Mouse (Mus musculus): ENCODE measurements around the gene Gnl1. TPM values are rescaled to one million over a fixed set of nuclear protein-coding genes. Genes with fewer than 3 reads are reported as not detected.

The Gnl1 gene
- polyA plus RNA-seq, 2 experiments = 4.4 to 5.2 TPM

DNA sequence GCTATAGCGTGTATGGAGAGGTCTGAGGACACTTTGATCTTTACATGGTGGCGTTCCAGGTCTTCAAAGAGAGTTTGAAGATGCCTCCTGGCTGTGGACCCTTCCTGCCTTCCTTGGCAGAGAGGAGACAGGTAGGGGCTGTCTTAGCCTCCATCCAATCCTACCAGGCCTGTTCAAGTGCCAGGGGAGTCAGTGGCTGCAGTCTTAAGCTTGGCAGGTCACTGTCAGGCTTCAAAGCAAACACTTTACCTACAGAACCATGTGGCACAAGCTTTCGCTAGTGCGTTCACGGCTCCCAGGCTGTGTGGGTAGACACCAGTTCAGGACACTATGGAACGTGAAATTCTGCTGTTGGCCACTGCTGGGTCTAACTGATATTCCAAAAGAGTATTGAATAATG, 43.3 kb downstream of the Gnl1 start:
- Histone ChIP-seq H3K27me3 (ENCODE audit: control insufficient read depth, insufficient read depth, low read length) (no peaks in the 10 kb centered on the region), H3K9ac (replicated peaks) (no peak overlapping the region), H3K4me3 (ENCODE audit: insufficient read depth in 1 of 2, low read depth in 2 of 2, low read length in 2 of 2) (no peak overlapping the region), H3K27ac (no peak overlapping the region), H3K9me3 (ENCODE audit: control insufficient read depth, low read length) (no peaks in the 10 kb centered on the region), H3K36me3 (replicated peaks; ENCODE audit: control insufficient read depth, insufficient read depth, low read depth) (no peaks in the 10 kb centered on the region), H3K4me1 (replicated peaks; ENCODE audit: control insufficient read depth in 2 of 2, insufficient read depth in 2 of 2, low read length in 1 of 2) (peaks cover 29 to 40% of the 10 kb centered on the region in 2 experiments), H3K4me2 (ENCODE audit: low read depth) (no peak overlapping the region)
- no peak for TF ChIP-seq CTCF (IDR thresholded peaks at IDR 0.05; ENCODE audit: low read depth)
- TF ChIP-seq EP300 (IDR thresholded peaks at IDR 0.05; ENCODE audit: low read depth) = no peak
- ATAC-seq (ENCODE audit: insufficient read depth) (no peak), DNase-seq (ENCODE audit: low read depth in 3 of 3, low spot score in 3 of 3) (no peak)
- WGBS (ENCODE audit: insufficient replicate concordance) = 85% methylated on average over 6 of the region's 6 CpGs

DNA sequence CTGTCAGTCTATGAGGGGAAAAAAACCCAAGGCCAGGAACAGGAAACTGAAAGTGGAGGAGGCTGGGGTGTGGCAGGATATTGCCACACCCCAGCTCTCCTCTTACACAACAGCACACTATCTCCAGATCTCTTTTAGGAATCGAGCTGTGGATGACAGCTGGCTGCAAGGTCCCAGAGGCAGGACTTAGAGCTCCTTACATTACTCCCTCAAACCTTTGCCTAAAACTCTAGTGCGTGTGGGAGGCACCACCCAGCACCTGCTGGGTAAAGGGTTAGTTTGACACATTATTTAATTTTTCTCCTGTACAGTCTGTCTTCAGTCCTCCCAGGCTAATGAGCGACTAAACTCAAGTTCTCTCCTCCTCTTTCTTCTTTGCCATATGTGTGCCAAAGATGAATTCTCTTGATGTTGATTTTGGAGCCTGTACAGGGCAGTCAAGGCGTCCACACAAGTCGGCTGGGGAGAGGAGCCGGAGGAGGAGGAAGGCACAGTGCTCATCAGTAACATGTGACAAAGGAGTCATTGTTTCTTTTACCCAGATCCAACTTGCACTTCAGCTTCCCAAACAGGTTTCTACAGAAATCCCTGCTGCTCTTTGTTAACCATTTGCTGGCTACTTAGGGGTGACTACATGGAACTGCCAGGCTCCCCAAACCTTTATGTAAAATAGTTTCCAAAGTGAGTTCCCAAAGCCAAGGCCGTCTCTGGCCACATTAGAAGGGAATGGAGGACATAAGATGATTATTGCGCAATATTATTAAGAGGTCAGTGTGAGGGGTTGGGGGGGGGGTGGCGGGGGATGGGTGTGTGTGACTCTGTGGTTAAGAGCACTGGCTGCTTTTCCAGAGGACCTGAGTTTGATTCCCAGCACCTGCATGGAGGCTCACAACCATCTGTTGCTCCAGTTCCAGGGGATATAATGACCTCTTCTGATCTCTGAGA, 44.3 kb downstream of the Gnl1 start:
- 42% methylated on average over 9 of the region's 9 CpGs for WGBS (ENCODE audit: insufficient replicate concordance)
- no peaks in the 10 kb centered on the region for H3K36me3 ChIP-seq (replicated peaks; ENCODE audit: control insufficient read depth, insufficient read depth, low read depth)
- no peak overlapping the region for H3K27ac ChIP-seq
- DNase-seq (ENCODE audit: low read depth in 3 of 3, low spot score in 3 of 3) (no peak), ATAC-seq (ENCODE audit: insufficient read depth) (no peak)
- H3K4me2 ChIP-seq (ENCODE audit: low read depth) = peak overlapping the region; percentile 41
- H3K4me3 ChIP-seq (ENCODE audit: insufficient read depth in 1 of 2, low read depth in 2 of 2, low read length in 2 of 2) = no peak overlapping the region
- no peak for TF ChIP-seq EP300 (IDR thresholded peaks at IDR 0.05; ENCODE audit: low read depth)
- TF ChIP-seq CTCF (IDR thresholded peaks at IDR 0.05; ENCODE audit: low read depth) = no peak
- H3K9me3 ChIP-seq (ENCODE audit: control insufficient read depth, low read length) = no peaks in the 10 kb centered on the region
- no peaks in the 10 kb centered on the region for H3K27me3 ChIP-seq (ENCODE audit: control insufficient read depth, insufficient read depth, low read length)
- no peak overlapping the region; the same call in 1 of the 2 replicates for H3K9ac ChIP-seq (replicated peaks)
- H3K4me1 ChIP-seq (replicated peaks; ENCODE audit: control insufficient read depth in 2 of 2, insufficient read depth in 2 of 2, low read length in 1 of 2) = peaks cover 25 to 37% of the 10 kb centered on the region in 2 experiments

DNA sequence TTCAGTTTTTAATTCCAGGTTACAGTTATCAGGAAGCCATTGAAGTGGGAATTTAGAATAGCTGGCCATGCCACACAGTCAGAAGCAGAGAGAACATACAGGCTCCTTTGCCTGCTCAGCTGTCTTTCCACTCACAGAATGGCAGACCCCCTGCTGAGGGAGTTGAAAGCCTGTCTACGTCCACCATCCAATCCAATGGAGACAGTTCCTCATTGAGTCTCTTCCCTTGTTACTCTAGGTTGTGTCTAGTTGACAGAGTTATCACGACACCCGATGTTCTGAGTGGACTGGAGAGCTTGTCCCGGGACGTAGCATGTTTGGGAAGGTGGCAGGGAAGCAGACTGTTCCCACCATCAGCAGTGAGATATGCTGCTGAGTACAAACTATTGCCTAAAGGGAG, 45.5 kb downstream of the Gnl1 start:
- Histone ChIP-seq H3K27me3 (ENCODE audit: control insufficient read depth, insufficient read depth, low read length) (no peaks in the 10 kb centered on the region), H3K36me3 (replicated peaks; ENCODE audit: control insufficient read depth, insufficient read depth, low read depth) (no peaks in the 10 kb centered on the region), H3K27ac (no peak overlapping the region), H3K4me3 (ENCODE audit: insufficient read depth in 1 of 2, low read depth in 2 of 2, low read length in 2 of 2) (no peak overlapping the region), H3K4me2 (ENCODE audit: low read depth) (no peak overlapping the region), H3K4me1 (replicated peaks; ENCODE audit: control insufficient read depth in 2 of 2, insufficient read depth in 2 of 2, low read length in 1 of 2) (peaks cover 19 to 35% of the 10 kb centered on the region in 2 experiments), H3K9ac (replicated peaks) (no peak overlapping the region), H3K9me3 (ENCODE audit: control insufficient read depth, low read length) (no peaks in the 10 kb centered on the region)
- TF ChIP-seq CTCF (IDR thresholded peaks at IDR 0.05; ENCODE audit: low read depth) (no peak), EP300 (IDR thresholded peaks at IDR 0.05; ENCODE audit: low read depth) (no peak)
- no peak for ATAC-seq (ENCODE audit: insufficient read depth)
- WGBS (ENCODE audit: insufficient replicate concordance) = 74% methylated on average over 5 of the region's 5 CpGs
- DNase-seq (ENCODE audit: low read depth in 3 of 3, low spot score in 3 of 3) = no peak

DNA sequence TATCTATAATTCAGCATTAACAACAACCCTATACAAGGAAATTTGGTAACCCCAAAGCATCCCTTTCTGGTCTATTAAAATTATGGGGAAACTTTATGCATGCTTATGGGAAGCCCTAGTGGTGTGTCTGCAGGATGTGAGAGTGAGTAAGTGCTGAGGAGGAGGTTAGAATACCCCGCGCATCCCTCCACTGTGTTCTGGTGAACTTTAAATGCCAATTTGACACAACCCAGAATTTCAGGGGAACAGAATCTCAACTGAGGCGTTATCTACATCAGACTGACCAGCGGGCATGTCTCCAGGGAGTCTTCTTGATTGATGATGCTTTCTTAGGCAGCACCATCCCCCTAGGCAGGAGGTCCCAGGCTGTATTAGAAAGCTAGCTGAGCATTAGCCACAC, 46.2 kb downstream of the Gnl1 start:
- ATAC-seq (ENCODE audit: insufficient read depth) (no peak), DNase-seq (ENCODE audit: low read depth in 3 of 3, low spot score in 3 of 3) (no peak)
- Histone ChIP-seq H3K4me1 (replicated peaks; ENCODE audit: control insufficient read depth in 2 of 2, insufficient read depth in 2 of 2, low read length in 1 of 2) (peaks cover 19 to 37% of the 10 kb centered on the region in 2 experiments), H3K9me3 (ENCODE audit: control insufficient read depth, low read length) (no peaks in the 10 kb centered on the region), H3K4me2 (ENCODE audit: low read depth) (no peak overlapping the region), H3K9ac (replicated peaks) (no peak overlapping the region), H3K36me3 (replicated peaks; ENCODE audit: control insufficient read depth, insufficient read depth, low read depth) (no peaks in the 10 kb centered on the region), H3K4me3 (ENCODE audit: insufficient read depth in 1 of 2, low read depth in 2 of 2, low read length in 2 of 2) (no peak overlapping the region), H3K27ac (no peak overlapping the region), H3K27me3 (ENCODE audit: control insufficient read depth, insufficient read depth, low read length) (no peaks in the 10 kb centered on the region)
- TF ChIP-seq CTCF (IDR thresholded peaks at IDR 0.05; ENCODE audit: low read depth) = no peak
- TF ChIP-seq EP300 (IDR thresholded peaks at IDR 0.05; ENCODE audit: low read depth) = no peak
- 69% methylated on average over 4 of the region's 4 CpGs for WGBS (ENCODE audit: insufficient replicate concordance)

DNA sequence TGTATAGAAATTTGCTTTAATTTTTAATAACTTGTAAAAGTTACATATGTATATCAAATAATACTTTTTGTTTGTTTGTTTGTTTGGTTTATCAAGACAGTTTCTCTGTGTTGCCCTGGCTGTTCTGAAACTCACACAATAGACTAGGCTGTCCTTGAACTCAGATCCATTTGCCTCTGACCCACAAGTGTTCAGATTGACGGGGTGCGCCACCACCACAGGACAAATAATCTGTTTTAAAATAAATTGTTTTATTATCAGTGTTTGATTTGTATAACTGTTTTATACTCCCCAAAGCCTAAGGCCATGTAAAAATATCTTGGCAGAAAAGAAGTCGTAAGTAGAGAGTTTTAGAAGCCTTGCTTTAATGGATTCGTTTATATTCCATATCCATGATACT, 48.0 kb downstream of the Gnl1 start:
- DNase-seq (ENCODE audit: low read depth in 3 of 3, low spot score in 3 of 3) = no peak
- H3K4me3 ChIP-seq (ENCODE audit: insufficient read depth in 1 of 2, low read depth in 2 of 2, low read length in 2 of 2) = no peak overlapping the region
- no peak overlapping the region for H3K9ac ChIP-seq (replicated peaks)
- peaks cover 12 to 31% of the 10 kb centered on the region in 2 experiments for H3K4me1 ChIP-seq (replicated peaks; ENCODE audit: control insufficient read depth in 2 of 2, insufficient read depth in 2 of 2, low read length in 1 of 2)
- no peak for ATAC-seq (ENCODE audit: insufficient read depth)
- no peak overlapping the region for H3K27ac ChIP-seq
- 80% methylated on average over 4 of the region's 4 CpGs for WGBS (ENCODE audit: insufficient replicate concordance)
- no peak overlapping the region for H3K4me2 ChIP-seq (ENCODE audit: low read depth)
- TF ChIP-seq CTCF (IDR thresholded peaks at IDR 0.05; ENCODE audit: low read depth) (no peak), EP300 (IDR thresholded peaks at IDR 0.05; ENCODE audit: low read depth) (no peak)
- H3K36me3 ChIP-seq (replicated peaks; ENCODE audit: control insufficient read depth, insufficient read depth, low read depth) = no peaks in the 10 kb centered on the region
- no peaks in the 10 kb centered on the region for H3K9me3 ChIP-seq (ENCODE audit: control insufficient read depth, low read length)
- no peaks in the 10 kb centered on the region for H3K27me3 ChIP-seq (ENCODE audit: control insufficient read depth, insufficient read depth, low read length)
